Mouse (Mus musculus) left cerebral cortex, adult 11 months (tissue): Measurements from ENCODE around the gene Amz2.

Source experiments
- DNase-seq: peaks from one replicate; pipeline ENCODE4 v3.0.0; 2022; ENCODE audit warnings: low spot score

The Amz2 gene

GRCm38 (mm10) chr11:109421205-109421604 lies 4.5 kb upstream of the Amz2 start:
- DNase-seq = no peak

GRCm38 (mm10) chr11:109422263-109422662 lies 3.5 kb upstream of the Amz2 start:
- no peak for DNase-seq

DNA sequence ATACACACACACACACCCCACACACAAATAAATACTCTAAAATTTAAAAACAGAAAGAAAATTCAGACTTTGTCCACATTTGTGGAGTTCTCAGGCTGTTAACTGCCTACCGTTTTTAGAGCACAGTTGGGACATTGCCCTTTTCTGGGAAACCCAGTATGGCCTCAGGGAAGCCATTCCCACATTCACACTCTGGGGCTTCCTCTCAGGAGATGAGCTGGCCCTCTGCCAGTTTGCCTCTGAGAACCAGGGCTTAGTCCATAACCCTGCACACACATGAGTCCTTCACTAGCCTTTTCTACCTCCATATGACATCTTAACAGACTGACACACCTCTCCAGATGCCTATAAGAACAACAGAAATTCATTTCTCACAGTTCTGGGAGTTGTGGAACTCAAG lies 2.5 kb upstream of the Amz2 start:
- DNase-seq = no peak

GRCm38 (mm10) chr11:109426272-109426586 lies 483 bp downstream of the Amz2 start:
- DNase-seq = no peak

DNA sequence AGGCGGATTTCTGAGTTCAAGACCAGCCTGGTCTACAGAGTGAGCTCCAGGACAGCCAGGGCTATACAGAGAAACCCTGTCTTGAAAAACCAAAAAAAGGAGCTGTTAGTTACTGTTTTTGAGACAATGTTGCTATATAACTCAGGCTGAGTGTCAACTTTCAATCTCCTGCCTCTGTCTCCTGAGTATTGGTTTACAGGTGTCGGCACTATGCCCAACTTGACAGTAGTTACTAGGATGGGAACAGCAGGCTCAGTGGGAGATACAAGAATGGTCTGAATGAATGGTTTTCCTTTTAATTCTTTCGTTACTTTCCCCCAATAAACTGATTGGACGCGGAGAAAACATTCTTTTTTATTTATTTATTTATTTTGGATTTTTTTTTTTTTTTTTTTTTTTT lies 1.6 kb downstream of the Amz2 start:
- no peak for DNase-seq

- DNase-seq = no peak
Measured at GRCm38 (mm10) chr11:109434233-109434798, 8.6 kb downstream of the Amz2 start.

- no peak for DNase-seq
Measured at GRCm38 (mm10) chr11:109436889-109437288, 11.1 kb downstream of the Amz2 start.

GRCm38 (mm10) chr11:109439209-109439608 lies 13.5 kb downstream of the Amz2 start:
- no peak for DNase-seq

- peak; percentile 32 for DNase-seq
Measured at GRCm38 (mm10) chr11:109439829-109440340, 14.1 kb downstream of the Amz2 start.

GRCm38 (mm10) chr11:109440641-109441040 lies 14.9 kb downstream of the Amz2 start:
- no peak for DNase-seq

DNA sequence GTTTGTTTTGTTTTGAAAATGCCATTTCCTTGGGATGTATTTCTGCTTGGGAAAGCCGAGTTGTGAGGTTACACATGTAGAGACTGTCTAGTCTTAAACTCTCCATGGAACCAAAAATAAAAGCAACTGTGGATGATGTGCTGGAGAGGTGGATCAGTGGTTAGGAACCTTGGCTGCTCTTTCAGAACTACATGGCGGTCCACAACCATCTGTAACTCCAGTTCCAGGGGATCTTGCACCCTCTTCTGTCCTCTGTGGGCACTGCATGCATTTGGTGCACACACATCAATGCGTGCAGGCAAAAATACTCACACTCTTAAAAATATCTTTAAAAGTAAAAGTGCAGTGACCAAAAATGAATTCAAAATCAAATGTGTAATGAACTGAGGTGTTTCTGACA lies 15.4 kb downstream of the Amz2 start:
- no peak for DNase-seq

DNA sequence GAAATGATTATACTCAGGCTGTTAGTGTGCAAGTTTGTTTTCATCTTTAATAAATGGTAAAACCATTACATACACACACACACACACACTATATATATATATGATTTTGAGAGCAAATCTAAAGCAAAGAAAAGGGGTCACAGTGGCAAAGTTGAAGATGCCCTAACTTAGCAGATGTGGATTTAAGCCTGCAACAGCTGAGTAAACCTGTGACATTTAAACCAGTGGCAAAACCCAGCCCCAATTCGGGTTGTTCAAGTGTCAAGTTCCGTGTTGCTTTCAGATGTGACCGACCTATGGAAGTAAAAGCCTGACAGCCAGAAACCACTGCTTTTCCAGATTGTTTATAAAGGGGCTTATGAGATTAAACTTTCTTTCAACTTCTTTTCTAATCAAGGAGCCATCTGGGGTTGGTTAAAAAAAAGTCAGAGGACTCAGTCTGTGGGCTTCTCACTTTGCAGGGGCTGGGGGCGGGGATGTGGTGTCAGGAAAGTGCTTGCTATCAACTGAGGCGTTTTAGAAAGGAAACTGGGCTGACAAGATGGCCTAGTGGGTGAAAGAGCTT lies 16.5 kb downstream of the Amz2 start:
- DNase-seq = no peak

DNA sequence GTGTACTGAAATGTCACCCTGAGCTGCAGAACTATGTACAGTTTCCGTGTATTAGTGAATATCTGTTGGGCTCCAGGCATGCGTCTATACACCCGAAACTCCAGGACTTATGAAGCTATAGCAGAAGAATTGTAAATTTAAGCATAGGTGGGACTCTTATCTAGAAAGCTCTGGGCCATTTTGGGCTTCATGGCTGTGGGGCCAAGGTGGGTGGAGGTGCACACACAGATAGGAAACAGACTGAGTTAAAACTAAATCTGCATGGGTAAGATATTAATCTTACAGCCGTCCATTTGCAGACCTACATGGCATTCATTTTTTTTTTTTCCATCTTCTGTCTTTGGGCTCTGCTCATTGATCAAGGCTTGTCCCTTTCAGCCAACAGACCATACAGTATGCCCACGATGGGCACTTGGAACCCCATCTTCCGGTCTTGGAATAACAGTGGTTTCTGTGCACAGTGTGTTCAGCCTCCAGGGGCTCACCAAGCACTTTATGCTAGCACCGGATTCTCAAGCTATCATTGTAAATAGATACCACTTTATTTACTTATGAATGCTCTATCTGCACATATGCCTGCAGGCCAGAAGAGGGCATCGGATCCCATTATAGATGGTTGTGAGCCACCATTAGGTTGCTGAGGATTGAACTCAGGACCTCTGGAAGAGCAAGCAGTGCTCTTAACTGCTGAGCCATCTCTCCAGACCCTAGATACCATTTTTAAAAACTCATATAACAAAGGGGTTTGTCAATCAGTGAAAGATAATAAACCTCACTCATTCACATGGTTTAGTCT lies 17.9 kb downstream of the Amz2 start:
- no peak for DNase-seq

DNA sequence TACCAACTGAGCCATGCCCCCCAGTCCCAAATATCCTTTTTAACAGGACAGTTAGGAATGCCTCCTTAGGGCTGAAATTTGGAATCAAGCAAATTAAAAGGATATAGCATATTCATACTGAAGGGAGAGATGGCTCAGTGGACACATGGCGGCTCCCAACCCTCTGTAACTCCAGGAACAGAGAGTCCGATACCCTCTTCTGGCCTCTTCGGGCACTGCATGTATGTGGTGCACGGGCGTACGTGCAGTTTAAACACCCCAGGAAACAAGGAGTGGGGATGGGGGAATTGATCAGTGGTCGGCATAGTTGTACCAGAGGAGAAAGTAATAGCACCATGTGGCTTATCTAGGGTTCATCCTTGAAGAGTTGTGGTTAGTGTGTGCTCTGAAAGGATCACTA lies 18.9 kb downstream of the Amz2 start:
- DNase-seq = no peak

- peak; percentile 43 for DNase-seq
Measured at GRCm38 (mm10) chr11:109445438-109446035, 19.8 kb downstream of the Amz2 start.

- DNase-seq = no peak
Measured at GRCm38 (mm10) chr11:109451169-109451568, 25.4 kb downstream of the Amz2 start.

DNA sequence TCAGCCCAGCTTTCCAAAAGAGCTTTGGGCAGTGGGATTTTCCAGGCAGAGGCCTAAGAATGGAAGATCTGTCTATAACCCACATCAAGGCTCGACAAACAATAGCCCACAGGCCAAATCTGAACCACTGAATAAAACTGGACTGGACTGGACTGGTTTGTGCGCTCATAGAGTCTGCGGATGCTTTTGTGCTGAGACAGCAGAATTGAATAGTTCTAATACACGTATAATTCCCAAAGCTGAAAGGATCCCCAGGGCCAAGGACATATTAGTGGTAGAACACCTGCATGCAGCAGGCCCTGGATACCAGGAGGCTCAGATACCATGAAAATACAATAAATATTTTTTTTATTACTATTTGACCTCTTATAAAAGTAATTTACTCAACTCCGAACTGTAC lies 30.5 kb downstream of the Amz2 start:
- no peak for DNase-seq

- DNase-seq = no peak
Measured at GRCm38 (mm10) chr11:109458165-109458564, 32.4 kb downstream of the Amz2 start.

DNA sequence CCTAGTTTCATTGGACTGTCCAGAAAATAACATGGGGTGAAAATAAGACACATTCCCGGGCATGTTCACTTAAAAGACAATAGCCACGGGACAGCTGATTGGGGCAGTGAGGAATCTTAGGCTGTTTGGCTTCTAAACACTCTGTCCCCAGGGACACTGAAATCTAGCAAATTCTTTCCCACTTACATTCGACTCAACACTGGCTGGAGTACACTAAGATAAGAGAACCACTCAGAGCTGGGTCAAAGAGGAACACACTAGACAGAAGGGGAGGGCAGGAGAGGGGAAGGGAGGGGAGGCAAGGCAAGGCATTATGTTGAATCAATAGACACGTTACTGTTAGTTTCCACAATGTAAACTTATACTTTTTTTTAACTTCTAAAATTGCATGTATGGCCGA lies 34.8 kb downstream of the Amz2 start:
- DNase-seq = no peak

GRCm38 (mm10) chr11:109465068-109465467 lies 39.3 kb downstream of the Amz2 start:
- DNase-seq = no peak

DNA sequence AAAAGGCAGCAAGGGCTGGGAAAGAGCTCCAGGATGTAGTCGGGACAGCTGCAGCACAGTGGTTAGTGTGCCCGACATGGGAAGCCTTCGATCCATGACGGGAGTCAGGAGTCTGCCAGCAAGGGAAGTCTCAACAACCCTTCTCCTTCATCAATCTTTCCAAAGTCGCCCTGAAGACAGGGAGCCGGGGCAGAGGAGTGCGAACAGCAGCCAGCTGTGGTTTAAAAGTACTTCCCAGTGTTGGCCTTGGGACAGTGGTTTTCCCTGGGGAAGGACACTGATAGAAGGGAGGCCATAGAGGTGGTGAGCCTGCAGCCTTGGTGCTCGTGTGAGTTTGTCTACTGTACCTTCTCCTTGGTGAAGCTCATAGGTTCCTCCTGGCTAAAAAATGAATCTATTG lies 41.2 kb downstream of the Amz2 start:
- no peak for DNase-seq

GRCm38 (mm10) chr11:109468133-109468532 lies 42.4 kb downstream of the Amz2 start:
- no peak for DNase-seq

- no peak for DNase-seq
Measured at GRCm38 (mm10) chr11:109470170-109470569, 44.4 kb downstream of the Amz2 start.
